Mouse (Mus musculus) forebrain, embryonic 13.5 days (tissue): ENCODE results near the gene Gm20388. TPM values are rescaled to one million over a fixed set of nuclear protein-coding genes. Genes with fewer than 3 reads are reported as not detected.

Experiments
- ATAC-seq: fragments of 200-750 bp; cut with Nextera tagmentation; 2 replicates; pipeline ENCODE4 v1.8.0; 2017
- H3K27ac ChIP-seq: fragments of 300-500 bp; sonication (generic); 2 replicates; pipeline ENCODE4 v1.5.1; 2015; ENCODE audit warnings: inconsistent platforms, mild to moderate bottlenecking, moderate library complexity
- H3K27me3 ChIP-seq: fragments of 300-500 bp; sonication (generic); 2 replicates; pipeline ENCODE4 v1.6.1; 2015; ENCODE audit warnings: mild to moderate bottlenecking, inconsistent platforms
- H3K36me3 ChIP-seq: fragments of 300-500 bp; sonication (generic); 2 replicates; pipeline ENCODE4 v1.6.1; 2015; ENCODE audit warnings: mild to moderate bottlenecking, inconsistent platforms; ENCODE audit not compliant: poor library complexity, severe bottlenecking
- H3K4me1 ChIP-seq: fragments of 300-500 bp; sonication (generic); 2 replicates; pipeline ENCODE4 v1.6.1; 2015; ENCODE audit warnings: inconsistent platforms
- H3K4me2 ChIP-seq: fragments of 300-500 bp; sonication (generic); 2 replicates; pipeline ENCODE4 v1.6.1; 2015; ENCODE audit warnings: inconsistent platforms, mild to moderate bottlenecking, moderate library complexity
- H3K4me3 ChIP-seq: fragments of 300-500 bp; sonication (generic); 2 replicates; pipeline ENCODE4 v1.5.1; 2015; ENCODE audit warnings: mild to moderate bottlenecking, inconsistent platforms
- H3K9ac ChIP-seq: fragments of 300-500 bp; sonication (generic); 2 replicates; pipeline ENCODE4 v1.6.1; 2015; ENCODE audit warnings: mild to moderate bottlenecking, inconsistent platforms
- H3K9me3 ChIP-seq: fragments of 300-500 bp; sonication (generic); replicated peaks from 2 replicates; pipeline ENCODE4 v1.6.1; 2016; ENCODE audit warnings: inconsistent platforms
- WGBS: fragments of 180-500 bp; shearing (Covaris S2); methylation state at CpG from one replicate; pipeline ENCODE4 v1.1.7; 2015; 5-methylcytosine and 5-hydroxymethylcytosine counted together
- polyA plus RNA-seq: library from polyadenylated mRNA; unstranded; fragments of >200 nt; fragmentation: Nextera tagmentation; extraction: Ambion mirVana; gene quantifications from 2 replicates; pipeline ENCODE4 v1.2.1, GENCODE M21; 2015

Gm20388 gene
- polyA plus RNA-seq, 1 experiment from 2014 or later: 5.6 TPM

GRCm38 (mm10) chr8:122329072-122329471 lies 2418.4 kb downstream of the Gm20388 start:
- no peak for ATAC-seq
- Histone ChIP-seq H3K4me1 (peaks cover 17% of the 10 kb centered on the region), H3K4me3 (no peak overlapping the region), H3K9me3 (no peaks in the 10 kb centered on the region), H3K4me2 (no peak overlapping the region), H3K27ac (no peak overlapping the region), H3K36me3 (no peaks in the 10 kb centered on the region), H3K9ac (no peak overlapping the region), H3K27me3 (peaks cover 7% of the 10 kb centered on the region)
- 77% methylated on average over 8 of the region's 8 CpGs for WGBS

- no peak overlapping the region for H3K27ac ChIP-seq
- H3K4me2 ChIP-seq: no peak overlapping the region
Observed at GRCm38 (mm10) chr8:122329553-122330239, 2419.1 kb downstream of the Gm20388 start.

GRCm38 (mm10) chr8:122330446-122331133 lies 2419.9 kb downstream of the Gm20388 start:
- 76% methylated on average over 12 of the region's 12 CpGs for WGBS
- Histone ChIP-seq H3K9me3 (no peaks in the 10 kb centered on the region), H3K27ac (no peak overlapping the region), H3K4me1 (peaks cover 13% of the 10 kb centered on the region), H3K27me3 (peaks cover 22% of the 10 kb centered on the region), H3K4me3 (no peak overlapping the region), H3K4me2 (no peak overlapping the region), H3K36me3 (no peaks in the 10 kb centered on the region), H3K9ac (no peak overlapping the region)
- no peak for ATAC-seq

More at GRCm38 (mm10) chr8:122329553-122330239, 2419.1 kb downstream of the Gm20388 start:
- Histone ChIP-seq H3K27me3 (peaks cover 13% of the 10 kb centered on the region), H3K9me3 (no peaks in the 10 kb centered on the region), H3K4me3 (no peak overlapping the region), H3K9ac (no peak overlapping the region), H3K36me3 (no peaks in the 10 kb centered on the region), H3K4me1 (peaks cover 11% of the 10 kb centered on the region; the same call in 1 of the 2 replicates)
- no peak for ATAC-seq
- WGBS: 65% methylated on average over 22 of the region's 22 CpGs

GRCm38 (mm10) chr8:122331134-122331523 lies 2420.5 kb downstream of the Gm20388 start:
- ATAC-seq: no peak
- no peaks in the 10 kb centered on the region for H3K9me3 ChIP-seq
- H3K4me1 ChIP-seq: peaks cover 14% of the 10 kb centered on the region
- H3K9ac ChIP-seq: 0 out of 2 replicates have a peak overlapping the region, but pooled peaks have one; percentile 27
- no peak overlapping the region for H3K4me3 ChIP-seq
- H3K27me3 ChIP-seq: peaks cover 27% of the 10 kb centered on the region
- H3K4me2 ChIP-seq: no peak overlapping the region
- no peaks in the 10 kb centered on the region for H3K36me3 ChIP-seq
- 68% methylated on average over 3 of the region's 3 CpGs for WGBS
- H3K27ac ChIP-seq: no peak overlapping the region

GRCm38 (mm10) chr8:122332753-122333506 lies 2422.3 kb downstream of the Gm20388 start:
- H3K4me1 ChIP-seq: peaks cover 16% of the 10 kb centered on the region
- H3K27me3 ChIP-seq: peaks cover 41% of the 10 kb centered on the region
- no peaks in the 10 kb centered on the region for H3K36me3 ChIP-seq
- H3K9ac ChIP-seq: no peak overlapping the region
- 70% methylated on average over 6 of the region's 6 CpGs for WGBS
- ATAC-seq: peak; percentile 11; the same call in 1 of the 2 replicates
- H3K9me3 ChIP-seq: no peaks in the 10 kb centered on the region
- no peak overlapping the region for H3K27ac ChIP-seq
- no peak overlapping the region for H3K4me3 ChIP-seq
- H3K4me2 ChIP-seq: no peak overlapping the region

- WGBS: 76% methylated on average over 7 of the region's 7 CpGs
- Histone ChIP-seq H3K36me3 (no peaks in the 10 kb centered on the region), H3K4me2 (no peak overlapping the region), H3K4me3 (no peak overlapping the region), H3K9me3 (no peaks in the 10 kb centered on the region), H3K4me1 (peaks cover 16% of the 10 kb centered on the region), H3K9ac (no peak overlapping the region), H3K27ac (no peak overlapping the region), H3K27me3 (peaks cover 47% of the 10 kb centered on the region)
- ATAC-seq: no peak
Observed at GRCm38 (mm10) chr8:122333531-122333930, 2422.9 kb downstream of the Gm20388 start.

GRCm38 (mm10) chr8:122334791-122335490 lies 2424.3 kb downstream of the Gm20388 start:
- no peak overlapping the region; the same call in 1 of the 2 replicates for H3K4me3 ChIP-seq
- H3K27me3 ChIP-seq: peaks cover 61% of the 10 kb centered on the region
- no peak for ATAC-seq
- H3K4me2 ChIP-seq: peak overlapping the region; percentile 93; the same call in 1 of the 2 replicates
- H3K9me3 ChIP-seq: no peaks in the 10 kb centered on the region
- H3K36me3 ChIP-seq: no peaks in the 10 kb centered on the region
- no peak overlapping the region for H3K27ac ChIP-seq
- H3K9ac ChIP-seq: no peak overlapping the region
- H3K4me1 ChIP-seq: peaks cover 15% of the 10 kb centered on the region
- WGBS: 81% methylated on average over 13 of the region's 13 CpGs

GRCm38 (mm10) chr8:122335638-122336250 lies 2425.1 kb downstream of the Gm20388 start:
- WGBS: 6% methylated on average over 56 of the region's 57 CpGs
- H3K4me1 ChIP-seq: peaks cover 14% of the 10 kb centered on the region
- H3K36me3 ChIP-seq: no peaks in the 10 kb centered on the region
- H3K4me3 ChIP-seq: peak overlapping the region; percentile 59
- peak; percentile 63 for ATAC-seq
- no peaks in the 10 kb centered on the region for H3K9me3 ChIP-seq
- H3K27me3 ChIP-seq: peaks cover 67% of the 10 kb centered on the region
- H3K9ac ChIP-seq: peak overlapping the region; percentile 63
- H3K27ac ChIP-seq: no peak overlapping the region
- H3K4me2 ChIP-seq: peak overlapping the region; percentile 93

- Histone ChIP-seq H3K27me3 (peaks cover 73% of the 10 kb centered on the region), H3K4me2 (peak overlapping the region; percentile 93), H3K27ac (no peak overlapping the region), H3K36me3 (no peaks in the 10 kb centered on the region), H3K9ac (peak overlapping the region; percentile 63), H3K4me3 (peak overlapping the region; percentile 59), H3K4me1 (peaks cover 14% of the 10 kb centered on the region), H3K9me3 (no peaks in the 10 kb centered on the region)
- WGBS: 3% methylated on average over 71 of the region's 81 CpGs
- peak; percentile 77 for ATAC-seq
Observed at GRCm38 (mm10) chr8:122336251-122336910, 2425.7 kb downstream of the Gm20388 start.

GRCm38 (mm10) chr8:122338852-122339251 lies 2428.2 kb downstream of the Gm20388 start:
- Histone ChIP-seq H3K9ac (no peak overlapping the region), H3K36me3 (no peaks in the 10 kb centered on the region), H3K4me1 (peaks cover 27% of the 10 kb centered on the region), H3K27me3 (peaks cover 98% of the 10 kb centered on the region), H3K4me2 (no peak overlapping the region), H3K27ac (no peak overlapping the region), H3K9me3 (no peaks in the 10 kb centered on the region), H3K4me3 (no peak overlapping the region)
- WGBS: 46% methylated on average over 6 of the region's 6 CpGs
- no peak for ATAC-seq

GRCm38 (mm10) chr8:122340761-122341160 lies 2430.1 kb downstream of the Gm20388 start:
- H3K9me3 ChIP-seq: no peaks in the 10 kb centered on the region
- H3K4me3 ChIP-seq: no peak overlapping the region
- no peak overlapping the region for H3K4me2 ChIP-seq
- 82% methylated on average over 3 of the region's 3 CpGs for WGBS
- H3K9ac ChIP-seq: no peak overlapping the region
- H3K36me3 ChIP-seq: no peaks in the 10 kb centered on the region
- ATAC-seq: no peak
- H3K27ac ChIP-seq: no peak overlapping the region
- peaks cover 27% of the 10 kb centered on the region for H3K4me1 ChIP-seq
- peaks cover 96% of the 10 kb centered on the region for H3K27me3 ChIP-seq
